Mouse (Mus musculus) limb, embryonic 11.5 days (tissue): ENCODE measurements around the gene Otud3. TPM values are rescaled to one million over a fixed set of nuclear protein-coding genes. Genes with fewer than 3 reads are reported as not detected.
"Not testable (repeated sequence)": the region's sequence is repeated elsewhere in the genome, so short reads cannot be mapped to it uniquely, and the experiment has no call there.

Source experiments
- ATAC-seq: fragments of 200-750 bp; cut with Nextera tagmentation; 2 replicates; pipeline ENCODE4 v1.8.0; 2017; ENCODE audit warnings: low read depth; ENCODE audit not compliant: insufficient number of reproducible peaks, low FRiP score, low TSS enrichment
- DNase-seq: peaks from one replicate; pipeline ENCODE4 v3.0.0-alpha.2; 2015; ENCODE audit warnings: low spot score
- H3K27ac ChIP-seq: fragments of 300-500 bp; sonication (generic); replicated peaks from 2 replicates; pipeline ENCODE4 v1.5.1; 2014; ENCODE audit warnings: low read depth, mild to moderate bottlenecking, low read length
- H3K27me3 ChIP-seq: fragments of 300-500 bp; sonication (generic); 2 replicates; pipeline ENCODE4 v1.6.1; 2014; ENCODE audit warnings: mild to moderate bottlenecking, low read length, mixed read lengths; ENCODE audit not compliant: control insufficient read depth, insufficient read depth
- H3K36me3 ChIP-seq: fragments of 300-500 bp; sonication (generic); 2 replicates; pipeline ENCODE4 v1.6.1; 2014; ENCODE audit warnings: mild to moderate bottlenecking, low read length, moderate library complexity, mixed read lengths; ENCODE audit not compliant: control insufficient read depth, insufficient read depth
- H3K4me1 ChIP-seq: fragments of 300-500 bp; sonication (generic); 2 replicates; pipeline ENCODE4 v1.6.1; 2014; ENCODE audit warnings: low read length, mixed read lengths; ENCODE audit not compliant: control insufficient read depth, insufficient read depth
- H3K4me2 ChIP-seq: fragments of 300-500 bp; sonication (generic); 2 replicates; pipeline ENCODE4 v1.6.1; 2014; ENCODE audit warnings: low read depth, mild to moderate bottlenecking, moderate library complexity; ENCODE audit not compliant: severe bottlenecking
- H3K4me3 ChIP-seq: fragments of 300-500 bp; sonication (generic); 2 replicates; pipeline ENCODE4 v1.5.1; 2014; ENCODE audit warnings: low read depth, low read length
- H3K9ac ChIP-seq: fragments of 300-500 bp; sonication (generic); 2 replicates; pipeline ENCODE4 v1.6.1; 2014; ENCODE audit warnings: mild to moderate bottlenecking, low read length
- H3K9me3 ChIP-seq: fragments of 300-500 bp; sonication (generic); 2 replicates; pipeline ENCODE4 v1.6.1; 2016; ENCODE audit warnings: low read length; ENCODE audit not compliant: control insufficient read depth
- WGBS: fragments of 180-500 bp; shearing (Covaris S2); extraction: QIAGEN DNeasy Blood & Tissue Kit; methylation state at CpG from one replicate; pipeline ENCODE4 v1.1.7; 2014; 5-methylcytosine and 5-hydroxymethylcytosine counted together
- polyA plus RNA-seq: library from polyadenylated mRNA; unstranded; fragments of >200 nt; fragmentation: Nextera tagmentation; extraction: Ambion mirVana; gene quantifications from 2 replicates; pipeline ENCODE4 v1.2.1, GENCODE M21; 2014

The Otud3 gene
- polyA plus RNA-seq, 1 experiment from 2014 or later, result 3.7 TPM

DNA sequence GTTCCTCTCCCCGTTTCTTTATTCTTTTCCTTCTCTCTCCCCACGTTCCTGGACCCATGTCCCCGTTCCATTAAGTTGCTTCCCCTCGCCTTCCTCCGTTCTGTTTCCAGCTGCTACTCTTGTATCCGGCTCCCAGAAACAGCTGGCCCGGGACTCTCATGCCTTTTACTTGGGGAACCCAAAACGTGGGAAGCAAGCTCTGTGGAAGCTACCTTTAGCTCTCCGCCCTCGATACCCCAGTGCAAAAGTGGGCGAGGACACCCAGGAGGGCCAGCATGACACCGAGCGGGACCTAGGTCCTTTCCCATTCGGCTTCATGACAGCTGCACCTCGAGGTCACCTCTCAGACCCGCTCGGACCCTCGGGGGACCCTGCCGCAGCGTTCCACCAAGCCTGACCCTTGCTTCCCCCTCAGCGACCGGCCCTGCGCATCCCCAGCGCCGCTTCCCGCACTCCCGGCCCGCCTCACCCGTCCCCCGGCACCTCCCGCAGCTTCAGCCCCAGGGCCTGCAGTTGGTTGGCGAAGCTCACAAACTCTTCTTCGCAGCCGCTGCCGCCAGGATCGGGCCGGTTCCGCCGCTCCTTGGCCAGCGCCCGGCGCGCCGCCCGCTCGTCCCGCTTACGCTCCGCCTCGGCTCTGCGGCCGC is 481 bp downstream of the Otud3 start:
- DNase-seq, result peak; percentile 39
- H3K27me3 ChIP-seq, result no peaks in the 10 kb centered on the region
- peak overlapping the region; percentile 85 for H3K9ac ChIP-seq
- H3K9me3 ChIP-seq, result no peaks in the 10 kb centered on the region
- no peaks in the 10 kb centered on the region for H3K4me1 ChIP-seq
- peak overlapping the region; percentile 95 for H3K4me3 ChIP-seq
- under 1% methylated on average over 52 of the region's 52 CpGs for WGBS
- H3K4me2 ChIP-seq, result peak overlapping the region; percentile 98
- H3K36me3 ChIP-seq, result peaks cover 4% of the 10 kb centered on the region; the same call in 1 of the 2 replicates
- 0 out of 2 replicates have a peak, but pooled peaks have one; percentile 3 for ATAC-seq
- no peak overlapping the region for H3K27ac ChIP-seq

DNA sequence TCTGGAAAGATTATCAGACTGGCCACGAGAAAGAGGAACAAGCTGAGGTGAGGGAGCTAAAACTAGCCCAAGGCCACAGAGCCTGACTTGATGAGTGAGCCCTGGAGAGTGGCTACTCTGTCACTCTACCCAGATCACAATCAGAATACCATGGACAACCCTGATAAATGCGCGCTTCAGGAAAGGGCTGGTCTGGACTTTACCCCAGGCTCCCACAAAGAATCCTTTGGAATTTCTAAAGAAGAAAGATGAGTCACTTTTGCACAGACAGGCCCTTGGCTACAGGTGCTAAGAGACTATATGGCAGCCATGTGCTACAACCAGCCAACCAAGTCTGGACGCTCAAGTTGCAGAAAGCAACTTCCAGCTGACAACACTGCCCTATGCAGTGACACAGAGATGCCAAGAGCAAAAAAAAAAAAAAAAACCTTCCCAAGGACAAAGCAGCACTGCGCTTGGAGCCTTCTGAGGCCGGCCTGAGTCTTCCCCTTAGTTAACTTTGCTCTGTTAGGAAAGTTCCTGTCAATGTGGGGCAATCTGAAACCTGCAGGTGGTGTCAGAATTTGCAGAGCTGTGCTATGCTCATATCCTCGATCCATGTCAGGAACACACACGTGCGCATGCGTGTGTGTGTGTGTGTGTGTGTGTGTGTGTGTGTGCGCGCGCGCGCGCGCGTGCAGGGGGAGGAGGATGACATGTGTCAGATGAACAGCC is 8.0 kb downstream of the Otud3 start:
- 96% methylated on average over 18 of the region's 18 CpGs for WGBS
- peaks cover 14% of the 10 kb centered on the region; the same call in 1 of the 2 replicates for H3K36me3 ChIP-seq

DNA sequence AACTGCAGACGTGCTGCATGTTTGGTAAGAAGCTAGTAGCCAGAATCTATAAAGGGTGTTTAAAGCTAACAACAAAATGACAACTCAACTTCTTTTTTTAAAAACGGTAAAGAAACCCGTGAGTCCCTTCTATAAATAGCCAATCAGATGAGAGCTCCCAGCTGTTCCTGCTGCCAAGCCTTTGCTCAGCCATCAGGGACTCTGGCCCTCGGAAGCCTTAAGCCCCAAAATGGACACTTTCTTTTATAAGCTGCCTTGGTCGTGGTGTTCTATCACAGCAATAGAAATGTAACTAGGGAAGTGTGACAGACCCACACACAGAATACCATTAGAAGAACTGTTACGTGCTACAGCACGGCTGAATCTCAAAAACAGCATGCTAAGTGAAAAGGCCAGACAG is 14.4 kb downstream of the Otud3 start:
- H3K9me3 ChIP-seq, result no peaks in the 10 kb centered on the region
- no peak overlapping the region for H3K27ac ChIP-seq
- H3K4me1 ChIP-seq, result no peaks in the 10 kb centered on the region
- no peak overlapping the region for H3K4me2 ChIP-seq
- H3K4me3 ChIP-seq, result no peak overlapping the region
- H3K9ac ChIP-seq, result no peak overlapping the region
- ATAC-seq (no peak), DNase-seq (no peak)
- peaks cover 10% of the 10 kb centered on the region; the same call in 1 of the 2 replicates for H3K36me3 ChIP-seq
- WGBS, result 85% methylated on average over 7 of the region's 7 CpGs
- H3K27me3 ChIP-seq, result no peaks in the 10 kb centered on the region

More for the DNA sequence above, 8.0 kb downstream of the Otud3 start:
- no peak overlapping the region for H3K9ac ChIP-seq
- DNase-seq (no peak), ATAC-seq (no peak)
- H3K27me3 ChIP-seq, result no peaks in the 10 kb centered on the region
- H3K4me1 ChIP-seq, result no peaks in the 10 kb centered on the region
- no peak overlapping the region for H3K4me3 ChIP-seq
- H3K9me3 ChIP-seq, result no peaks in the 10 kb centered on the region
- H3K27ac ChIP-seq, result no peak overlapping the region
- H3K4me2 ChIP-seq, result no peak overlapping the region

GRCm38 (mm10) chr4:138893789-138894188 is 20.0 kb downstream of the Otud3 start:
- ATAC-seq, H3K4me3 ChIP-seq, H3K36me3 ChIP-seq, H3K4me1 ChIP-seq, H3K4me2 ChIP-seq, H3K9ac ChIP-seq, H3K9me3 ChIP-seq, H3K27me3 ChIP-seq, H3K27ac ChIP-seq, DNase-seq: not testable (repeated sequence)
- WGBS, result 90% methylated on average over 11 of the region's 11 CpGs

DNA sequence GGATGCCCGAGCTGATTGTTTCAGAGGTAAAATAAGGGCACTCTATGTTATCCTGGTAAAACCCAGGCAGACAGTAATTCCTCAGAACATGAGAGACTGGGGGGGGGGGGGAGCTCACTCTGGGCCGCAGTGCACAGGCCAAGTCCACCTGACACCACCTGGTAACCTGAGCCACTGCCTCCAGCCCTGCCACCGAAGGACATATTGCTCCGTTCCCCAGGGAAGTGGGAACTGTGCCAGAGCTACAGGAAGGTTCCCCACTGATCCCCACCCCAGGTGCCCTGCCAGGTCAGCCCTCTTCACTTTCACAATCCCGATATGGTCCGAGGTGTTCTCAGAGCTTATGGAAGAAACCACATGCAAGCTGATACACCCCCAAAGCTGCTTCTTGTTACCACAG is 21.1 kb downstream of the Otud3 start:
- WGBS, result 76% methylated on average over 6 of the region's 6 CpGs
- Histone ChIP-seq H3K9ac (no peak overlapping the region), H3K9me3 (no peaks in the 10 kb centered on the region), H3K4me1 (no peaks in the 10 kb centered on the region), H3K4me2 (no peak overlapping the region), H3K27me3 (no peaks in the 10 kb centered on the region), H3K36me3 (peaks cover 8% of the 10 kb centered on the region; the same call in 1 of the 2 replicates), H3K27ac (no peak overlapping the region), H3K4me3 (no peak overlapping the region)
- DNase-seq, result no peak
- ATAC-seq, result no peak

DNA sequence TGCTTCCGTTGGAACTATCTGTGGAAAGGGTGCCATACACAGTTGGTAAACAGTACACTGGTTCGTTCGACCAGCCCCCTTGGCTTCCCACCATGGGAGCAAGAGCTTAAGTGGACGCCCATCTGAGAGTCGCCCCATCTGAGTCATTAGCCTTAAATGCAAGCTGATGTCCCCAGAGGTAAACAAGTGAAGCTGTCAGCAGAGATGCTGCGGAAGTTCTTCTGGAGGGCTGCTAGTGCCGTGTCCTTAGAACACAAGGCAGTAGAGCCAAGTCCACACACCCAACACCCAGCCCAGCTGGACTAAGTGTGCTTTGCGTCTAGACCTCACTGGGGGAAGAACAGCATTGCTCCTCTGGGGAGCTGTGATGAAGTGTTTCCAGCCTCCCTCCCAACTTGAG is 24.1 kb downstream of the Otud3 start:
- Histone ChIP-seq H3K27ac (no peak overlapping the region), H3K36me3 (peaks cover 3% of the 10 kb centered on the region; the same call in 1 of the 2 replicates), H3K4me3 (no peak overlapping the region), H3K4me1 (no peaks in the 10 kb centered on the region), H3K9me3 (no peaks in the 10 kb centered on the region), H3K4me2 (no peak overlapping the region), H3K27me3 (no peaks in the 10 kb centered on the region), H3K9ac (no peak overlapping the region)
- DNase-seq, result no peak
- no peak for ATAC-seq
- WGBS, result 82% methylated on average over 8 of the region's 8 CpGs

DNA sequence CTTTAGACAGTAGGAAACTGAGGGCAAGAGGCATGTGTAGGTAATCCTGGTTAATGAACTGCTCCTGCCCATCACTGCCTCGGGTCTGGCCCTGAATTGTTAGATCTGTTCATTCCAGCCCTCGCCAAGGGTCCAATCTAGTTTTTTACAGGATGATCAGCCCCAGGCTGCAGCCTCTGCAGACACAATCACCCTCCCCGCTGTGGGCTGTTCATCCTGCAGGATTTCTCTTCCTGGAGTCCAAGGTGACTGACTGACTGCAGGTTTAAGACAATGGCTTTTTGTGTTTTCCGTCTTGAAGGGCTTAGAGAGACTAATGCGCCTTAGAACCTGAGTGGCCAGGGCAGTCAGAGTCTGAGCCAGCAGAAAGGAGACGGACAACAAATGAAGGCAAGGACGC is 24.6 kb downstream of the Otud3 start:
- no peaks in the 10 kb centered on the region for H3K27me3 ChIP-seq
- no peak for ATAC-seq
- no peaks in the 10 kb centered on the region for H3K4me1 ChIP-seq
- 72% methylated on average over 7 of the region's 7 CpGs for WGBS
- H3K4me2 ChIP-seq, result no peak overlapping the region
- no peak overlapping the region for H3K4me3 ChIP-seq
- H3K9me3 ChIP-seq, result no peaks in the 10 kb centered on the region
- H3K36me3 ChIP-seq, result no peaks in the 10 kb centered on the region; the same call in 1 of the 2 replicates
- no peak overlapping the region for H3K9ac ChIP-seq
- DNase-seq, result no peak
- no peak overlapping the region for H3K27ac ChIP-seq

GRCm38 (mm10) chr4:138884261-138884660 is 29.5 kb downstream of the Otud3 start:
- Histone ChIP-seq H3K27me3 (no peaks in the 10 kb centered on the region), H3K4me3 (no peak overlapping the region), H3K9ac (no peak overlapping the region), H3K27ac (no peak overlapping the region), H3K36me3 (no peaks in the 10 kb centered on the region), H3K9me3 (no peaks in the 10 kb centered on the region), H3K4me1 (peaks cover 3% of the 10 kb centered on the region; the same call in 1 of the 2 replicates), H3K4me2 (no peak overlapping the region)
- 16% methylated on average over 6 of the region's 6 CpGs for WGBS
- ATAC-seq, result no peak
- peak; percentile 91 for DNase-seq
